Mouse (Mus musculus) stomach, embryonic 14.5 days (tissue): ENCODE measurements around the gene Osbp. TPM values are rescaled to one million over a fixed set of nuclear protein-coding genes. Genes with fewer than 3 reads are reported as not detected.
A peak's percentile ranks its signal among the peaks of the same experiment; 100 is the strongest.

ENCODE experiments used
- ATAC-seq: fragments of 200-750 bp; cut with Nextera tagmentation; 2 replicates; pipeline ENCODE4 v1.8.0; 2017; ENCODE audit warnings: low read depth, moderate TSS enrichment; ENCODE audit not compliant: insufficient number of reproducible peaks, insufficient read depth, low FRiP score
- H3K27ac ChIP-seq: fragments of 300-500 bp; sonication (generic); 2 replicates; pipeline ENCODE4 v1.5.1; 2014; ENCODE audit warnings: mild to moderate bottlenecking, low read length, moderate library complexity, mixed read lengths
- H3K27me3 ChIP-seq: fragments of 300-500 bp; sonication (generic); 2 replicates; pipeline ENCODE4 v1.6.1; 2014; ENCODE audit warnings: low read length, control low read depth, mixed read lengths; ENCODE audit not compliant: control insufficient read depth, insufficient read depth
- H3K36me3 ChIP-seq: fragments of 300-500 bp; sonication (generic); 2 replicates; pipeline ENCODE4 v1.6.1; 2014; ENCODE audit warnings: mild to moderate bottlenecking, control low read depth, low read length, moderate library complexity, mixed read lengths; ENCODE audit not compliant: control insufficient read depth, insufficient read depth
- H3K4me1 ChIP-seq: fragments of 300-500 bp; sonication (generic); 2 replicates; pipeline ENCODE4 v1.6.1; 2014; ENCODE audit warnings: low read length, control low read depth, mixed read lengths; ENCODE audit not compliant: control insufficient read depth, insufficient read depth
- H3K4me2 ChIP-seq: fragments of 300-500 bp; sonication (generic); replicated peaks from 2 replicates; pipeline ENCODE4 v1.6.1; 2014; ENCODE audit warnings: low read depth, low read length, control low read depth
- H3K4me3 ChIP-seq: fragments of 300-500 bp; sonication (generic); 2 replicates; pipeline ENCODE4 v1.5.1; 2014; ENCODE audit warnings: low read depth, low read length, control low read depth
- H3K9ac ChIP-seq: fragments of 300-500 bp; sonication (generic); replicated peaks from 2 replicates; pipeline ENCODE4 v1.6.1; 2014; ENCODE audit warnings: low read depth, mild to moderate bottlenecking, control low read depth, low read length, moderate library complexity, mixed read lengths
- H3K9me3 ChIP-seq: fragments of 300-500 bp; sonication (generic); 2 replicates; pipeline ENCODE4 v1.6.1; 2016; ENCODE audit warnings: low read depth, low read length, control low read depth; ENCODE audit not compliant: control insufficient read depth
- WGBS: fragments of 180-500 bp; shearing (Covaris S2); extraction: QIAGEN DNeasy Blood & Tissue Kit; methylation state at CpG from one replicate; pipeline ENCODE4 v1.1.7; 2014; 5-methylcytosine and 5-hydroxymethylcytosine counted together
- polyA plus RNA-seq: library from polyadenylated mRNA; unstranded; fragments of >200 nt; fragmentation: Nextera tagmentation; extraction: Ambion mirVana; gene quantifications from 2 replicates; pipeline ENCODE4 v1.2.1, GENCODE M21; 2014

The Osbp gene
- polyA plus RNA-seq, 1 experiment from 2014 or later, result 10.9 TPM

DNA sequence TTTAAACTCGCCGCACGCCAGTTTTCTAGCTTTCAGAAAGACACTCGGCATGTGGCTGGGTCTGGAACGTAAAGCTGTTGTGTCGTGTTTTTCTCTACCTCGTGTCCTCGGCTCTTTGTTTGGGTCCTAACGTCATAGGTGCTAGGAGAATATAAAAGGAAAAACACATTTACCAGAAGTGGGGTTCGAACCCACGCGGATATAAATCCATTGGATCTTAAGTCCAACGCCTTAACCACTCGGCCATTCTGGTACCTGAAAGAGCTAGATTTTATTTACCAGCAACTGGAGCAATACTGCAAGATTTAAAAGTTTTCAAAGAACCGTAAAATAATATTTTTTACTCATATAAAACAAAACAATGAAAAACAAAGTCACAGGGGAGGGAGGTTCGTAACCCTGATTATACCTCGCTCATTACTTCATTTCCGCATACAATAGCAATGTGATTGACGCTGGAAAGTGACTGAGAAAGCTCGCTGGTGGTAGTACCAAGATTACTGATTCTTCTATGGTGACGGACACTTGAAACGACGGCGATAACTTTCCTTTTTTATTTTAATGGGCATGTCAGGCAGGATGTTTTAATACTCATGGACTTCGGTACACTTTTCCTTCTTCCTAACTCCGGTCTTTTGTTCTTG lies 45.3 kb downstream of the Osbp start:
- no peaks in the 10 kb centered on the region for H3K36me3 ChIP-seq
- H3K4me3 ChIP-seq, result peak overlapping the region; percentile 62
- peak overlapping the region; percentile 92 for H3K27ac ChIP-seq
- peak overlapping the region; percentile 58 for H3K4me2 ChIP-seq
- H3K9me3 ChIP-seq, result no peaks in the 10 kb centered on the region
- WGBS, result under 1% methylated on average over 26 of the region's 26 CpGs
- peaks cover 12% of the 10 kb centered on the region; the same call in 1 of the 2 replicates for H3K4me1 ChIP-seq
- H3K27me3 ChIP-seq, result no peaks in the 10 kb centered on the region
- peak overlapping the region; percentile 57 for H3K9ac ChIP-seq
- peak; percentile 40; the same call in 1 of the 2 replicates for ATAC-seq

DNA sequence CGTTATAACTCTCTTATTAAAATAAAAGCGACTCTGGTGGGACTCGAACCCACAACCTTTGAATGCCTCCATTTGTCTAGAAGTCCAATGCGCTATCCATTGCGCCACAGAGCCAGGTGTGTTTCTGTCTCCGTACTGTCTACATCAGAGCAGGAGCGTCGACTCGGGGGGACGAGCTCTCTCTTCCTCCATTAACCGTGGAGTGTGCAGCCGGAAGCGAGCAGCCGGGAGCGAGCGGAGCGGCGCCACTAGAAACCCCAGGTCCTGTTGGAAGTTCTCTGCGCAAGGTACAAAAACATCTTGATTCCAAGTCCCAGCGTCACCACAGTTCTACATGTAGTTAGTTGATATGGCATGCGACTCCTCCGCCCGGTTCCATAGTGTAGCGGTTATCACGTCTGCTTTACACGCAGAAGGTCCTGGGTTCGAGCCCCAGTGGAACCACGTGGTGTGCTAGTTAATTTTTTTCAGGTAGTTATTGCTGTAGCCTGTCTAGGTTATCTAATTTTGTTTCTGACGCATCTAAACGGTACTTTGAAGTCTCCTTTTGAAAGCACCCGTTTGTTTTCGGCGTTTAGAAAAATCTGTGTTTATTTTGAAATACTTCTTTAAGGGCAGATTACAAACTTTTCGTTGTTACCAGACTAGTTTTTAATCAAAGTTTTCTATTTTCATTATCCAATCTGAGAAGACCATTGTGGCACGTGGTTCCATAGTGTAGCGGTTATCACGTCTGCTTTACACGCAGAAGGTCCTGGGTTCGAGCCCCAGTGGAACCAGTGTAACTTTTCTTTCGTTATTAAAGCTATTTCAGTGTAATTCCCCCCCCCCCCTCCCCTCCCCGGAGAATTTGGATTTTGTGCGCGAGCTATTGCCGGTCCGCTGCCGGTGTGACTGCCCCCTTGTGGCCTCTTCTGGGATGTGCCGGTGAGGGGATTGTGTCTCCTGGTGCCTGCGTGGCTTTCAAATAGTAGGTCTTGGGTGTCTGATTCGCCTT lies 46.1 kb downstream of the Osbp start:
- Histone ChIP-seq H3K27ac (peak overlapping the region; percentile 92), H3K4me1 (peaks cover 8% of the 10 kb centered on the region; the same call in 1 of the 2 replicates), H3K9ac (peak overlapping the region; percentile 57), H3K4me2 (peak overlapping the region; percentile 58), H3K36me3 (no peaks in the 10 kb centered on the region), H3K4me3 (peak overlapping the region; percentile 62), H3K9me3 (no peaks in the 10 kb centered on the region), H3K27me3 (no peaks in the 10 kb centered on the region)
- ATAC-seq, result peak; percentile 85
- WGBS, result under 1% methylated on average over 47 of the region's 49 CpGs

DNA sequence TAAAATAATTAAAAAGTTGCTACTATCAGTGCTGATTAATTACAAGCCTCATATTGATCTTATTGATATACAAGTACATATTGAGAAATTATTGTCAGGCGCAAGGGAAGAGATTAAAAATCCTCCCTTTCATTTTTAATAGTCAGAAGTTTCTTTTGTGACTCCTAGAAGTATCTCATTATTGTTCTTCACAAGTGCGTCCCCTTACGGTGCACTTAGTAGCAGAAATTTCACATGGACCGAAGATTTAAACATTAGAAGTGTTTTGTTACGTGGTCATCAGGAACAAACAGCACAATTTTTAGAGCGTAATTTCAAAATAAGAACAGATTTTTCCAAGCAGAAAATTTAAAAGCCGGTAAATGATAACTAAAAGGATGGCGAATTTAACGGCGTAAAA lies 46.9 kb downstream of the Osbp start:
- Histone ChIP-seq H3K4me2 (peak overlapping the region; percentile 58), H3K4me1 (peaks cover under 1% of the 10 kb centered on the region; the same call in 1 of the 2 replicates), H3K36me3 (no peaks in the 10 kb centered on the region), H3K9ac (peak overlapping the region; percentile 48; the same call in 1 of the 2 replicates), H3K4me3 (peak overlapping the region; percentile 62), H3K9me3 (no peaks in the 10 kb centered on the region), H3K27ac (peak overlapping the region; percentile 27; the same call in 1 of the 2 replicates), H3K27me3 (no peaks in the 10 kb centered on the region)
- under 1% methylated on average over 10 of the region's 10 CpGs for WGBS
- ATAC-seq, result no peak

DNA sequence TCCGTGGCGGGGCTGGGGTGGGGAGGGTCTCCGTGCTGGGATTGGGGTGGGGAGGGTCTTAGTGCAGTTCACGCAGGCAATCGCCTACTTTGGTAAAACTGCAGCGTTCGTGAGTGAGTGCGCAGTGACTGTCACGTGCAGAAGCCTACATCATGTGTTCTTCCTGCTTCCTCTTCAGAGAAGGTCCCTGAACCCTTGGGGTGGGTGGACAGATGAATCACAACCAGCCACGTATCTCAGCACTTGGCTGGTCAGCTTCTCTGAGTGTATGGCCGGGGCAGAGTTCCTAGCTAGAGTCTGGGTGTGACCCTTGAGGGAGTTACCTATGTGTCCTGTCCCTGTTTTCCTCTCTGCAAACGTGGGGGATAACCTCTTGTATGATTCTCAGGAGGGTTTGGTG lies 47.5 kb downstream of the Osbp start:
- H3K4me1 ChIP-seq, result no peaks in the 10 kb centered on the region
- peak overlapping the region; percentile 62 for H3K4me3 ChIP-seq
- H3K9me3 ChIP-seq, result no peaks in the 10 kb centered on the region
- WGBS, result under 1% methylated on average over 10 of the region's 12 CpGs
- 0 out of 2 replicates have a peak overlapping the region, but pooled peaks have one; percentile 33 for H3K27ac ChIP-seq
- H3K9ac ChIP-seq, result peak overlapping the region; percentile 48; the same call in 1 of the 2 replicates
- no peaks in the 10 kb centered on the region for H3K27me3 ChIP-seq
- no peaks in the 10 kb centered on the region for H3K36me3 ChIP-seq
- no peak for ATAC-seq
- H3K4me2 ChIP-seq, result peak overlapping the region; percentile 58

DNA sequence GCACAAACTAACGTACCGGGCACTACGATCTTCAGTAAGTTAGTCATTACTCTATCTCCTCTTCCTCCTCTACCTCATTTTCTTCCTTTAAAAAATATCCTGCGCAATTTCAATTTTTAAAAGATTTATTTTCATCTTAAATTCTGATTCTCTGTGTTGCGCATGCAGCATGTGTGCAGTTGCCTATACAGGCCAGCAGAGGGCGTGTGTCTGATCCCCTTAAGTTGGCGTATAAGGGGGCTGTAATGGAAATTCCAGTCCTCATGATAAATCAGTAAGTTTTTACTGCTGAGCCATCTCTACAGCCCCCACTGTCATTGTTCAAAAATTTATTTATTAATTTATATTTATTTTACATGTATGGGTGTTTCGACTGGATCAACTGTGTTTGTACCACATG lies 50.0 kb downstream of the Osbp start:
- Histone ChIP-seq H3K27ac (no peak overlapping the region), H3K9me3 (no peaks in the 10 kb centered on the region), H3K27me3 (no peaks in the 10 kb centered on the region), H3K36me3 (no peaks in the 10 kb centered on the region), H3K4me2 (no peak overlapping the region), H3K4me3 (no peak overlapping the region), H3K9ac (no peak overlapping the region), H3K4me1 (no peaks in the 10 kb centered on the region)
- WGBS, result 69% methylated on average over 8 of the region's 8 CpGs
- no peak for ATAC-seq

DNA sequence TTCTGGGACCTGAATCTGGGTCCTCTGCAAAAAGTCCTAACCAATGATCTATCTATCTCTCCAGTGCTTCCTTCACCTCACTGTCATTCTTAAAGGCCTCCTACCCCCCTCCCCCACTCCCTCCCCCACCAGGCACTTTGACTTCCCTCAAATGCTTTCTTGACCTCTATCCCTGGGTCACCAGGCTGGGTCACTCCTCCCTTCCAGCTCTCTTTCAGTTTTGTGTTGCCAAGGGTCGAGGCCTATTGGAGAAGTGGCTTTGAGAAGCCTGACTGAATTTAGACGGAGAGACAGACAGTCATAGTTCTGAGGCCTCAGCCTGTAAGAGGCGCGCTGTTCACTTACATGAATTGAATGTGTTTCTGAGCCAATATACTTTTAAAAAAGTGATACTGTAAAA lies 50.5 kb downstream of the Osbp start:
- Histone ChIP-seq H3K4me3 (no peak overlapping the region), H3K9ac (no peak overlapping the region), H3K4me2 (no peak overlapping the region), H3K4me1 (no peaks in the 10 kb centered on the region), H3K36me3 (no peaks in the 10 kb centered on the region), H3K9me3 (no peaks in the 10 kb centered on the region), H3K27ac (no peak overlapping the region), H3K27me3 (no peaks in the 10 kb centered on the region)
- ATAC-seq, result no peak
- 83% methylated on average over 4 of the region's 4 CpGs for WGBS

DNA sequence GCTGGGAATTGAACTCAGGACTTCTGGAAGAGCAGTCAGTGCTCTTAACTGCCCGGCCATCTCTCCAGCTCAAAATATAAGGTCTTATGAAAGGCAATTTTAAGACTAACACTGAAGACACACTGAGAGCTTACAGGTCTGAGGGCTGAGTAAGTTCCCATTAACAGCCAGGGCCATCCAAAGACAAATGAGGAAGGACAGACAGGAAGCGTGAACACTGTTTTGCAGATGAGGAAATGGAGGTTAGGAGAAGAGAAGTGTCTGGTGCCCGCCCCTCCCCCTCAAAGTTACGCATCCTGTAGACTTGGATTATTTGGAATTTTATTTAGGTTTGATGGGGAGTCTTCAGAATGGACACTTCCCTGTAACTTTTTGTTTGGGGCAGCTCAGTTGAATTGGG lies 58.4 kb downstream of the Osbp start:
- Histone ChIP-seq H3K36me3 (no peaks in the 10 kb centered on the region), H3K27me3 (no peaks in the 10 kb centered on the region), H3K4me3 (no peak overlapping the region), H3K4me2 (no peak overlapping the region), H3K9me3 (no peaks in the 10 kb centered on the region), H3K27ac (no peak overlapping the region), H3K4me1 (no peaks in the 10 kb centered on the region), H3K9ac (no peak overlapping the region)
- WGBS, result 80% methylated on average over 4 of the region's 4 CpGs
- ATAC-seq, result no peak

DNA sequence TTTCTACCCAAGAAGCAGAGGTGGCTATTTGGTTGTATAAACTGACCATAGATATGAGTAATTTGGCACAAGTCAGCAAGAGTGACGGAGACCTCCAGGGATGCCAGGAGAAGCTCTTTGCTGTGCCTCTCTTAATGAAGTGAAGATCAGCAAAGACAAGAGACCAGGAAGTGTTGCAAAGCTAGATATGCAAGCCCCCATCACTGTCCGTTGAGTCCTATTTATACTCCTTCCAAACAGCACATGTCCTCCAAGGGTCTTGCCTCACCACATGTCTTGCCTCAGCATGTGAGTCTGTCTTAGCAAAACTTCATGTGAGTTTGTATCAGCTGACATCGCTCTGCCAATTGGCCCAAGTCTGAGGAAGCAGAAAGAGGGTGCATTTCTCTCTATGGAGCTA lies 59.6 kb downstream of the Osbp start:
- no peaks in the 10 kb centered on the region for H3K27me3 ChIP-seq
- H3K36me3 ChIP-seq, result no peaks in the 10 kb centered on the region
- 90% methylated on average over 3 of the region's 3 CpGs for WGBS
- no peak overlapping the region for H3K9ac ChIP-seq
- H3K4me3 ChIP-seq, result no peak overlapping the region
- H3K27ac ChIP-seq, result no peak overlapping the region
- H3K4me1 ChIP-seq, result no peaks in the 10 kb centered on the region
- H3K4me2 ChIP-seq, result no peak overlapping the region
- no peaks in the 10 kb centered on the region for H3K9me3 ChIP-seq
- no peak for ATAC-seq
